Mouse (Mus musculus) brain, embryonic 14.5 days (tissue): ENCODE data around the gene Bicdl2. TPM values are rescaled to one million over a fixed set of nuclear protein-coding genes. Genes with fewer than 3 reads are reported as not detected.

Experiments
- DNase-seq: peaks from one replicate; pipeline ENCODE4 v3.0.0-alpha.2; 2011; ENCODE audit warnings: low read depth
- CTCF ChIP-seq: fragments of 200-500 bp; IDR thresholded peaks from 2 replicates; pipeline ENCODE4 v1.5.1; 2012; ENCODE audit warnings: inconsistent platforms, mild to moderate bottlenecking, moderate library complexity, borderline replicate concordance; ENCODE audit not compliant: insufficient read depth, insufficient read length; ENCODE audit errors: extremely low read depth
- POLR2A ChIP-seq: fragments of 200-500 bp; IDR thresholded peaks from 2 replicates; pipeline ENCODE4 v1.6.1; 2012; ENCODE audit warnings: mild to moderate bottlenecking, inconsistent platforms, borderline replicate concordance; ENCODE audit not compliant: poor library complexity, insufficient read depth, insufficient read length, severe bottlenecking; ENCODE audit errors: extremely low read depth
- polyA plus RNA-seq: library from polyadenylated mRNA; depleted of rRNA; stranded (reverse); fragments of >200 nt; gene quantifications from 2 replicates; pipeline ENCODE4 v1.2.3, GENCODE M21; 2012

The Bicdl2 gene
- polyA plus RNA-seq, 1 experiment = 0.08 TPM

GRCm38 (mm10) chr17:23654001-23654400, 6.3 kb upstream of the Bicdl2 start:
- DNase-seq = no peak
- no peak for TF ChIP-seq POLR2A
- no peak for TF ChIP-seq CTCF

- no peak for DNase-seq
- TF ChIP-seq CTCF (no peak), POLR2A (no peak)
Measured at GRCm38 (mm10) chr17:23654410-23654809, 5.9 kb upstream of the Bicdl2 start.

GRCm38 (mm10) chr17:23658450-23658849, 1.9 kb upstream of the Bicdl2 start:
- TF ChIP-seq CTCF = no peak
- DNase-seq = no peak

GRCm38 (mm10) chr17:23660876-23661200, 532 bp downstream of the Bicdl2 start:
- TF ChIP-seq POLR2A = no peak
- no peak for TF ChIP-seq CTCF
- DNase-seq = no peak

GRCm38 (mm10) chr17:23661526-23661925, 1.2 kb downstream of the Bicdl2 start:
- DNase-seq = no peak
- TF ChIP-seq POLR2A (no peak), CTCF (peak; percentile 41; the same call in 1 of the 2 replicates)

- TF ChIP-seq CTCF = peak; percentile 75; the same call in 1 of the 2 replicates
- no peak for TF ChIP-seq POLR2A
- DNase-seq = peak; percentile 56
Measured at GRCm38 (mm10) chr17:23664556-23665021, 4.3 kb downstream of the Bicdl2 start.

- TF ChIP-seq CTCF = no peak
- DNase-seq = no peak
Measured at GRCm38 (mm10) chr17:23665511-23665910, 5.2 kb downstream of the Bicdl2 start.

- DNase-seq = no peak
- TF ChIP-seq POLR2A = no peak
- TF ChIP-seq CTCF = no peak
Measured at GRCm38 (mm10) chr17:23670516-23671074, 10.3 kb downstream of the Bicdl2 start.

- DNase-seq = no peak
- TF ChIP-seq CTCF (no peak), POLR2A (no peak)
Measured at GRCm38 (mm10) chr17:23671519-23671918, 11.2 kb downstream of the Bicdl2 start.

- TF ChIP-seq CTCF (no peak), POLR2A (no peak)
- no peak for DNase-seq
Measured at GRCm38 (mm10) chr17:23672761-23673160, 12.5 kb downstream of the Bicdl2 start.

- peak; percentile 99 for DNase-seq
- TF ChIP-seq POLR2A = peak; percentile 45; the same call in 1 of the 2 replicates
- no peak for TF ChIP-seq CTCF
Measured at GRCm38 (mm10) chr17:23673424-23674073, 13.2 kb downstream of the Bicdl2 start, which contains the start of the genes Hcfc1r1 and Thoc6. Gene Hcfc1r1 (plus strand): TSS chr17:23673596. Gene Thoc6 (minus strand): TSS chr17:23673882.

GRCm38 (mm10) chr17:23674271-23674952, 14.1 kb downstream of the Bicdl2 start:
- TF ChIP-seq POLR2A (no peak), CTCF (no peak)
- no peak for DNase-seq

- DNase-seq = no peak
- no peak for TF ChIP-seq POLR2A
- TF ChIP-seq CTCF = no peak
Measured at GRCm38 (mm10) chr17:23675127-23675526, 14.8 kb downstream of the Bicdl2 start.
